Mouse (Mus musculus) small intestine, adult 2 months (tissue): ENCODE results near the gene Zfp651.
A peak's percentile ranks its signal among the peaks of the same experiment; 100 is the strongest.

Source experiments
- CTCF ChIP-seq: fragments of 200-500 bp; IDR thresholded peaks from 2 replicates; pipeline ENCODE4 v1.5.1; 2012; ENCODE audit warnings: low read depth, mild to moderate bottlenecking, control low read depth, inconsistent platforms, low read length, moderate library complexity, mixed read lengths; ENCODE audit not compliant: insufficient replicate concordance, insufficient read length; ENCODE audit errors: extremely low read depth
- POLR2A ChIP-seq: fragments of 200-500 bp; IDR thresholded peaks from 2 replicates; pipeline ENCODE4 v1.6.1; 2012; ENCODE audit warnings: low read depth, mild to moderate bottlenecking, control low read depth, inconsistent platforms, low read length, moderate library complexity

DNA sequence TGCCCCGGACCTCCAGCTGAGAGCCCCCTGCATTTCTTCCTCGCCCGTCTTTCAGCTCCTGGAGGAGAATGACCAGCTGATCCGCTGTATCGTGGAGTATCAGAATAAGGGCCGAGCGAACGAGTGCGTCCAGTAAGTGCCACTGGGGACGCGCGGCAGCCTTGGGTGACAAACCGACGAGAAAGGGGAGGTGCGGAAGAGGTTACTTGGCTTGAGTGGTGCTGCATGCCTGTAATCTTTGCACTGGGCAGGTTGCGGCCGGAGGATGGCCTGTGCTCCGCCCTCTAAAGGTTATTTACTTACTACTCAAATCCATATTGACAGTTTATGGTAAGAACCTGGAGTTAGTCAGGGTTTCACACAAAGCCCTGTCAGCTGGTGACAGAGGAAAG lies 48.5 kb upstream of the Zfp651 start:
- TF ChIP-seq CTCF (peak; percentile 9; the same call in 1 of the 2 replicates), POLR2A (peak; percentile 36)
